Mouse (Mus musculus) embryonic facial prominence, embryonic 10.5 days (tissue): ENCODE results near the gene Ddo. TPM values are rescaled to one million over a fixed set of nuclear protein-coding genes. Genes with fewer than 3 reads are reported as not detected.

Source experiments
- DNase-seq: peaks from one replicate; pipeline ENCODE4 v3.0.0-alpha.2; 2017; ENCODE audit warnings: low spot score
- H3K27ac ChIP-seq: fragments of 300-500 bp; sonication (generic); replicated peaks from 2 replicates; pipeline ENCODE4 v1.5.1; 2016; ENCODE audit warnings: mild to moderate bottlenecking
- H3K27me3 ChIP-seq: fragments of 300-500 bp; sonication (generic); replicated peaks from 2 replicates; pipeline ENCODE4 v1.6.1; 2016; ENCODE audit warnings: low read depth, mild to moderate bottlenecking; ENCODE audit not compliant: poor library complexity, severe bottlenecking
- H3K36me3 ChIP-seq: fragments of 300-500 bp; sonication (generic); replicated peaks from 2 replicates; pipeline ENCODE4 v1.6.1; 2016; ENCODE audit warnings: mild to moderate bottlenecking, moderate library complexity
- H3K4me1 ChIP-seq: fragments of 300-500 bp; sonication (generic); 2 replicates; pipeline ENCODE4 v1.6.1; 2016
- H3K4me3 ChIP-seq: fragments of 300-500 bp; sonication (generic); 2 replicates; pipeline ENCODE4 v1.5.1; 2016; ENCODE audit warnings: mild to moderate bottlenecking, moderate library complexity
- H3K9me3 ChIP-seq: fragments of 300-500 bp; sonication (generic); 2 replicates; pipeline ENCODE4 v1.6.1; 2016; ENCODE audit warnings: mild to moderate bottlenecking
- WGBS: fragments of 180-500 bp; shearing (Covaris S2); methylation state at CpG from one replicate; pipeline ENCODE4 v1.1.7; 2016; 5-methylcytosine and 5-hydroxymethylcytosine counted together
- polyA plus RNA-seq: library from polyadenylated mRNA; unstranded; fragments of >200 nt; fragmentation: Nextera tagmentation; extraction: Ambion mirVana; gene quantifications from 2 replicates; pipeline ENCODE4 v1.2.1, GENCODE M21; 2016

Gene Ddo
- polyA plus RNA-seq = 0.10 and 0.21 TPM in 2 replicates

DNA sequence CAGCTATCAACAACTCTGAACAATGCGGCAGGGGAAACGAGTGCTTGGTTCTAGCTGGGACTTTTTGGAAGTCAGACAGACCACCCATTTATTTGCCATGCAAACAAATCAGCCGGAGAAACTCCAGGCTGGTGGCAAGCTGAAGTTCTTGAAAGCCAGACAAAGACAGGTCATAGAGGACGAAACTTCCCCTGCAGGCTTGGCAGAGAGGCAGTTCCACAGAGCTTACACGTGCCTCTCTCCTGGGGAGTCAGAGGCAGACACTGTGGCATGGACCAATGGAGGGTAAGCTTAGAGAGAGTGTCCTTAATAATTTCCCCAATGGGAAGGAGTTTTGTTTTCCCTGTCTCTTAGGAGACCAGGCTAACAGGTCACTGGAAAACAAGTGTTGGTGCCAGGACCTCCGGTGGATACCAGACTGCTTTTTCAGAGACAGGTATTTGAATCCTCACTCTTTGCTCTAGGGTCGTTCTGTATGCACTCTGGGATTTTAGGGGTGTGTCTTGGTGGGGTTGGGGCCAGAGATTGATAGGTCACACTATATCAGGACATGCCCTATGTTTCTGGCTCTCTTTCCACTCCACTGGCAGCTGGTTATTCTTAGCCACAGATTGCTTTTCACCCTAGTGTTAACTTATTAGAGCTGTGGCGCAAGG is at the start of gene Ddo:
TSS of gene Ddo (plus strand) at position 356 of the 656 bp plus-strand sequence.
- Histone ChIP-seq H3K9me3 (peaks cover 3% of the 10 kb centered on the region; the same call in 1 of the 2 replicates), H3K4me1 (peaks cover 17% of the 10 kb centered on the region), H3K36me3 (no peaks in the 10 kb centered on the region), H3K27ac (no peak within 1 kb of the TSS), H3K4me3 (no peak within 1 kb of the TSS), H3K27me3 (no peaks in the 10 kb centered on the region)
- 77% methylated on average over 8 of the region's 8 CpGs for WGBS
- no peak for DNase-seq

DNA sequence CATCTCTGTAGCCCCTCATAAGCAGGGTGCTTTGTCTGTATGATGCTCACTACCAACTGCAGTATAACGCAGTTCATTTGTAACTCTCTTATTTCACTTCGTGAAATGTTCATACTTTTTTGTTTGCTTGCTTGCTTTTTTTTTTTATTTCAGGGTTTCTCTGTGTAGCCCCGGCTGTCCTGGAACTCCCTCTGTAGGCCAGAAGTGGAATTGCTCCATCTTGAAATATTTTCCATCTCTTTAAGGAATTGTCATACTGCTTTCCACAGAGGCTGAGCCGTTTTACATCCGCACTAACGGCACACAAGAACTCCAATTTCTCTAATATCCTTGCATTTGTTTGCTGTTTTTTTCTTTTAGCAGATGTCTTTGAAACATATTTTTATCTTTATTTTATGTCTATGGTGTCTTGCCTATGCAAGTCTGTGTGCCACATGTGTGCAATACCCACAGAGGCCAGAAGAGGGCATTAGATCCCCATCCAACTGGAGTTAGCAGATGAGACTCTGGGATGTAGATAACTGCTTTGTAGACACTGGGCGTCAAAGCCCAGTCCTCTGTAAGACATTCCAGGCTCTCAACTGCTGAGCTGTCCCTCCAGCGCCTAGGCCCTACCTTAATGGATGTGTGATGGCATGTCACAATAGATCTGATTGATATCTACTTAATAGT is 46.1 kb upstream of the Ddo start:
- peak; percentile 40 for DNase-seq
- no peaks in the 10 kb centered on the region for H3K36me3 ChIP-seq
- H3K27ac ChIP-seq = no peak overlapping the region
- no peaks in the 10 kb centered on the region for H3K27me3 ChIP-seq
- 78% methylated on average over 8 of the region's 8 CpGs for WGBS
- H3K4me3 ChIP-seq = no peak overlapping the region
- no peaks in the 10 kb centered on the region for H3K4me1 ChIP-seq
- H3K9me3 ChIP-seq = peaks cover 3% of the 10 kb centered on the region; the same call in 1 of the 2 replicates

DNA sequence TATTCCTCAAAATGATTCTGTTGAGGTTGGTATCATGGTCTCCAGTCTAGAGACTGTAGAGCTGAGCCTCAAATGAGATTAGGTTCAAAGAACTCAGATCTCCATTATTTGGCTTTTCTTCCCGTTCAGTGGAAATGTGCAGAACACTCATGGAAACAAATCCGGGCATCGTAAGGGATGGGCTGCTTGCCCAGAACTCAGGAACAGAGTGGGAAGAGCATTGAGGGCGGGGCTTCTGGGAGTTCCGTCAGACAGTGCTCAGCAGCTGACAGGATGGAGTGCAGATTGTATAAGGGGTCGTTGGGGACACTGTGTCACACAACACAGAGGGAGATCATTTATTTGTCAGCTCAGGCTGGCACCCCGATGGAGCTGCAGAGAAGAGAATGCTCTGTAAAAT is 37.6 kb upstream of the Ddo start:
- Histone ChIP-seq H3K4me3 (no peak overlapping the region), H3K27me3 (no peaks in the 10 kb centered on the region), H3K9me3 (no peaks in the 10 kb centered on the region), H3K27ac (no peak overlapping the region), H3K4me1 (no peaks in the 10 kb centered on the region), H3K36me3 (no peaks in the 10 kb centered on the region)
- 79% methylated on average over 7 of the region's 7 CpGs for WGBS
- no peak for DNase-seq

DNA sequence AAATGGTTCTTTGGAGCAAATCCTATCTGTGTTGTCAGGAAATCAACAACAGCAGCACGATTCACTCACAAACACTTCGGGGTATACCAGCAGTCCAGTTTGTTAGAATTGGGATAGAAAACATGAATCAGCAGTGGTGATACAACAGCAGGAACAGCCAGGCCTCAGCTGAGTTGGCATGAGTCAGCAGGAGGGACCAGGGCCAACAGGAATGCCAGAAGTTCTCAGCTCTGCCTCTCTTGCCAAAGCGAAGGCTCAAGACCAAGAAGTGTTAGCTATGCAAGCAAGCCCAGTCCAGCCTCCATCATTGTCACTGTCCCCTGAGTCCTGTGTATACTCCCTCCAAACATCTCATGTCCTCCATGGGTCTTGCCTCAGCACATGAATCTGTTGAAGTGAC is 32.6 kb upstream of the Ddo start:
- H3K27me3 ChIP-seq = no peaks in the 10 kb centered on the region
- H3K36me3 ChIP-seq = no peaks in the 10 kb centered on the region
- H3K4me3 ChIP-seq = no peak overlapping the region
- no peak for DNase-seq
- H3K27ac ChIP-seq = no peak overlapping the region
- WGBS = 88% methylated on average over 3 of the region's 3 CpGs
- H3K9me3 ChIP-seq = no peaks in the 10 kb centered on the region
- no peaks in the 10 kb centered on the region for H3K4me1 ChIP-seq

DNA sequence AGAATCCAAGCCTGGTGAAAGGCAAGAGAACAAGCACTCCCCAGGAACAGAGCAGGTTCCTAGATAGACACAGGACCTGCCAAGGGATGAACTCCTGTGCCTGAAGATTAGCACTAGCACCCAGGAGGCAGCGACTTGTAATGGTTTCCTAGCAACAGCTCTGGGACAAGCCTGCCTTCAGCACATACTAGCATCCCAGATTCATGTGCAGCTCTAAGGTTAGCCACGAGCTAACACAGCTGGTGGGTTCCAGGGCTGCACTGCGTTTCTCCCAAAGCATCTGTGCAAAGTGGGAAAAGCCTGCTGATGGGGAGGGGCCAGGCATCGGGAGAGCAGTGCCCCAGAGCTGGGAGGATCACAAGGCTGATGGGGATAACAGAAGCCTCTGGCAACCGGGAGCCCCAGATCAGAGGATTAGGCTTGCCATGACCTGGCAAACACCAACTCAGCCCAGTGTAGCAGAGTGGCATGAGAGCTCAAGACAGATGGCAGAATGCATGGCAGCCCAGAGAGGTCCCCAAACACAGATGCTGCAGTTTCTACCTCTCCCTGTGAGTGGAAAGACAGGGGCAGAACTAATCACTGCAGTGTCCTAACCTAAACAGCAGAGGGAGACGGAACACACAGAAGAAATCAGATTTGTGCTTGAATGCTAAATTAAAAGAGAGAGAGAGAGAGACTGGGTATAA is 25.0 kb upstream of the Ddo start:
- 60% methylated on average over 6 of the region's 6 CpGs for WGBS
- no peaks in the 10 kb centered on the region for H3K4me1 ChIP-seq
- H3K27ac ChIP-seq = no peak overlapping the region
- no peaks in the 10 kb centered on the region for H3K27me3 ChIP-seq
- no peak for DNase-seq
- H3K36me3 ChIP-seq = no peaks in the 10 kb centered on the region
- H3K4me3 ChIP-seq = no peak overlapping the region
- peaks cover 10% of the 10 kb centered on the region; the same call in 1 of the 2 replicates for H3K9me3 ChIP-seq

DNA sequence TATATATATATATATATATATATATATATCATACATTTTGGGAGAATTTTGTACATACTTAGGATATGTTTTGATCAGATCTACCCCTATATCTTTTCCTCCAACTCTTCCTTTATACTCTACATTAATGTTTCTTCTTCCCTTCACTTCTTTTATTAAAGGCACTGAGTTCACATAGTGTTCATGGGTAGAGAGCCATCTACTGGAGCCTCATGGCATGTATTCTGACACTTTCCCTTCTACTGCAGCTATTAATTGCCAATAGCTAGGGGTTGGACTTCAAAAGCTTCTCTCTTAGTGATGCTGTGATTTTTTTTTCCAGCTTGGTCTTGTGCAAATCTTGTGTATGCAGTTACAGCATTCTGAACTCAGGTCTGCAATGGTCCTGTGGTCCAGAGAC is 11.8 kb upstream of the Ddo start:
- Histone ChIP-seq H3K4me3 (no peak overlapping the region), H3K36me3 (no peaks in the 10 kb centered on the region), H3K27me3 (no peaks in the 10 kb centered on the region), H3K9me3 (no peaks in the 10 kb centered on the region), H3K4me1 (no peaks in the 10 kb centered on the region), H3K27ac (no peak overlapping the region)
- DNase-seq = no peak

DNA sequence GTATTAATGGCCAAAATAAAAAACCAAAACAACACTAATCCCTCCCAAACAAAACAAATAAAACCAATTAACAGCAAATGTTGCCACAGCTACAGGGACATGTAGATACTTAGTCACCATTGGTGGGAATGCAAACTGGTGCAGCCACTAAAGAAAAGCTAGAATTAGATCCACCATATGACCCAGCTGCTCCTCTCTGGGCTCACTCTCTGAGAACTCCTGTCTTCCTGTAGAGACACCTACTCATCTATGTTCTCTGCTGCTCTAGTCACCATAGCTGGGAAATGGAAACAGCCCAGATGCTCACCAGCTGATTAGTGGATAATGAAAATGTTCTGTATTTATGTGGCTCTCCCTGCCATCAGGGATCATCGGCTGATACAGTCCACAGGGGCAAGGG is 10.1 kb upstream of the Ddo start:
- Histone ChIP-seq H3K9me3 (no peaks in the 10 kb centered on the region), H3K27me3 (no peaks in the 10 kb centered on the region), H3K27ac (no peak overlapping the region), H3K36me3 (no peaks in the 10 kb centered on the region), H3K4me3 (no peak overlapping the region), H3K4me1 (no peaks in the 10 kb centered on the region)
- DNase-seq = no peak
- WGBS = 89% methylated on average over 1 of the region's 1 CpGs

DNA sequence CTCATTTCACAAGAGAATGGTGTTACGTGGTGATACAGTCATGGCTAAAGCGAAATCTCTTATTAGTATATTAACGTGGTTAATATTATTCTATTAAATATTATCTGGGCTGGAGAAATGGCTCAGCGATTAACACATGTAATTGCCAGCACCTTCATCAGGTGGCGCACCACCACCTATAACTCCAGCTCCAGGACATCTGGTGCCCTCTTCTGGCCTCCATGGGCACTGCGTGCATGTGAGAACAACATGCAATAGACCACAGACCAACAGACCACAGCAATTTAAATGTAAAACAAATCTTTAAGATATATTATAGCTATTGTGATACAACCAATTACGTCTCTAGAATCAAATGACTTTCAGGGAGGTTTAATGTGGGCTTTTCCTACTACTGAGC is 671 bp upstream of the Ddo start:
- Histone ChIP-seq H3K27ac (no peak overlapping the region), H3K4me3 (no peak overlapping the region), H3K27me3 (no peaks in the 10 kb centered on the region), H3K9me3 (peaks cover 3% of the 10 kb centered on the region; the same call in 1 of the 2 replicates), H3K4me1 (peaks cover 17% of the 10 kb centered on the region), H3K36me3 (no peaks in the 10 kb centered on the region)
- WGBS = 71% methylated on average over 7 of the region's 7 CpGs
- DNase-seq = peak; percentile 58

DNA sequence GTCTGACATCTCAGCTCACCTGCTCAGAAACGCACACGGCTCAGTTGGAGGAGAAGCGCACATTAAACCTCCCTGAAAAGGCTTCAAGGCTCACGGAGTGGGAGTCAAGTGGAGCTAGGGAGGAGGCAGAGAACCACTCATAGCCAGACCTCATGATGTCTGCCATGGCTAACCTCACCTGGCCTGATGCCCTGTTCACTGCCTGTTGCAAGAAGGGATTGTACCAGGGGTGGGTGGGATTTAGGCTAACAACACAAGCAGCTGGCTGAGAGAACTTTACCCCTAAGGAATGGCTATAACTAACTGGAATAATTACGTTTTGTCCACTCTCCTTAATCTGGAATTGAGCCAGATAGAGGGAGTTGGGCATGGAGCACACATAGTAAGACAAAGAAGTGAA is 646 bp downstream of the Ddo start:
- Histone ChIP-seq H3K27ac (no peak overlapping the region), H3K9me3 (peaks cover 3% of the 10 kb centered on the region; the same call in 1 of the 2 replicates), H3K36me3 (no peaks in the 10 kb centered on the region), H3K4me1 (peaks cover 17% of the 10 kb centered on the region), H3K27me3 (no peaks in the 10 kb centered on the region), H3K4me3 (no peak overlapping the region)
- WGBS = 85% methylated on average over 5 of the region's 5 CpGs
- DNase-seq = no peak

DNA sequence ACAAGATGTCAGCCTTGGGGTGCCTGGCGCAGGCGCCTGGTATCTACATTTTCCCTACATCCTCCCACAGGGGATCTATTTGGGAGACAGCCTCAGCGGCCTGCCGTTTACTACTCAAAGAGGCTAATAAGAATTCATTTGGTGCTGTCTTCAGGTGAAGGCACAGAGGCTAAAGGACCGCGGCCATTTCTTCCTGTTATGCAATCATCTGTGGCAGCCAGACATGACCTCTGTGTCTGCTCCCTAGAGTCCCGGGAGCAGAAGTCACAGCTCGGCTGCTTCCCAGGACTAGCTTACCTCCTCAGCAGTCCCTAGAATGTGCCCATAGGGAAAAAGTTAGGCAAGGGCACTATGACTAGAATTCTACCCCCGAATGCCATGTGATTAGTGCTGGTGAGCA is 1.1 kb downstream of the Ddo start:
- 67% methylated on average over 9 of the region's 9 CpGs for WGBS
- H3K4me3 ChIP-seq = no peak overlapping the region
- H3K36me3 ChIP-seq = no peaks in the 10 kb centered on the region
- peaks cover 17% of the 10 kb centered on the region for H3K4me1 ChIP-seq
- DNase-seq = no peak
- H3K9me3 ChIP-seq = peaks cover 3% of the 10 kb centered on the region; the same call in 1 of the 2 replicates
- H3K27me3 ChIP-seq = no peaks in the 10 kb centered on the region
- H3K27ac ChIP-seq = no peak overlapping the region

DNA sequence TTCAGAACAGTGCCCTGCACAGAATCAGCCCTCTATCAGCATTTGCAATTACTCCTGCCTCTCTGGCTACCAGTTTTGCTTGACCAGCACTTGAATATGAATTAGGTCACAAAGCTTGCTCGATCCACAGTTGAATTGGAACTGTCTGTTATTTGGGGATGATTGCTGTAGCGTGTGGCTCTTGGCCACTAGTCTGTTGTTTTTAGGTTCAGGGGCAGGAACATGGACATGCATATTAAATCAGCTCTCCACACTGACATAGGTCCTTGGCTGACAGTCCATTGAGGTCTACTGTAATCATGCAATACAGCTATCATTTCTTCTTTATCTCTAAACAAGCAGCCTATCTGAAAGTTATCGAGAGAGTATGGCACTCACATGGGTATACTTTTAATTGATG is 2.3 kb downstream of the Ddo start:
- H3K4me1 ChIP-seq = peaks cover 17% of the 10 kb centered on the region
- H3K27ac ChIP-seq = no peak overlapping the region
- no peak for DNase-seq
- WGBS = 91% methylated on average over 3 of the region's 3 CpGs
- no peaks in the 10 kb centered on the region for H3K27me3 ChIP-seq
- H3K9me3 ChIP-seq = peaks cover 3% of the 10 kb centered on the region; the same call in 1 of the 2 replicates
- H3K4me3 ChIP-seq = no peak overlapping the region
- no peaks in the 10 kb centered on the region for H3K36me3 ChIP-seq

DNA sequence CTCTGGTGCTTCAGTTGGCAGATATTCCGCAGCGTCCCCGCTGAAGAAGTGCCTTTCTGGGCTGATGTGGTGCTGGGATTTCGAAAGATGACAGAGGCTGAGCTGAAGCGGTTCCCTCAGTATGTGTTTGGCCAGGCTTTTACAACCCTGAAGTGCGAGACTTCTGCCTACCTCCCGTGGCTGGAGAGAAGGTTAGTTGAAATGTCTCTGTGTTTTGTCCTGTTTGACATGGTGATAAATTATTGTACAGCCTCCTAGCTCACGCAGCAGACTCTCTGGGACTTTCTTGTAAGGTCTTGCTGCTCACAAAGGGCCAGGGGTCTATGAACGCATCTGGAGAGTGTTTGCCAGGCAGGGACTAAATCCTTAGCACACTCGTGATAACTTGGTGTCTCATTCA is 7.5 kb downstream of the Ddo start:
- peaks cover 23% of the 10 kb centered on the region for H3K4me1 ChIP-seq
- no peak overlapping the region for H3K27ac ChIP-seq
- H3K27me3 ChIP-seq = peaks cover 6% of the 10 kb centered on the region; the same call in 1 of the 2 replicates
- DNase-seq = peak; percentile 22
- no peak overlapping the region for H3K4me3 ChIP-seq
- no peaks in the 10 kb centered on the region for H3K36me3 ChIP-seq
- 67% methylated on average over 10 of the region's 10 CpGs for WGBS
- no peaks in the 10 kb centered on the region for H3K9me3 ChIP-seq

DNA sequence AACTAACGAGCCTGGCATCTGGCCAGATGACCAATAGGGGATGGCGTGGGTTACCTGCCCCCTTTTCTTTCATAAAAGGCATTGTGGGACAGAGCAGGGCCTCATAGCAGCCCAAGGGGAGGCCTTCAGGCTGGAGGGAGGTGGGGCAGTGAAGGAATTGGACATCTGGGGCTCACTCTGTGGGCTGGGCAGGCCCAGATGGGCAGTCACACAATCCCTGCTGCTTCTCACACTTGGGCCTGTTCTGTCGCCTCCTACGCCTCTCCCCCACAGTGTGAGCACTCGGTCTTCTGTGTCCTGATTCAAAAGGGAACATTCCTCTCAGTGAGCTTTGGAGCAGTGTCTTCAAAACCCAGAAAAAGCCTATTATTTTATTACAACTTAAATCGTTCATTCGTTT is 8.5 kb downstream of the Ddo start:
- peaks cover 6% of the 10 kb centered on the region; the same call in 1 of the 2 replicates for H3K27me3 ChIP-seq
- H3K27ac ChIP-seq = peak overlapping the region; percentile 52; the same call in 1 of the 2 replicates
- peaks cover 23% of the 10 kb centered on the region for H3K4me1 ChIP-seq
- no peak for DNase-seq
- WGBS = 66% methylated on average over 7 of the region's 7 CpGs
- no peak overlapping the region for H3K4me3 ChIP-seq
- no peaks in the 10 kb centered on the region for H3K9me3 ChIP-seq
- H3K36me3 ChIP-seq = no peaks in the 10 kb centered on the region
